Mouse (Mus musculus) hindbrain, postnatal 0 days (tissue): ENCODE results near the gene Creg1. TPM values are rescaled to one million over a fixed set of nuclear protein-coding genes. Genes with fewer than 3 reads are reported as not detected.
A peak's percentile ranks its signal among the peaks of the same experiment; 100 is the strongest.

Experiments
- ATAC-seq: fragments of 200-750 bp; cut with Nextera tagmentation; 2 replicates; pipeline ENCODE4 v1.8.0; 2017; ENCODE audit warnings: mild to moderate bottlenecking, moderate TSS enrichment, moderate library complexity
- DNase-seq: peaks from one replicate; pipeline ENCODE4 v3.0.0-alpha.2; 2015; ENCODE audit warnings: low spot score
- H3K27ac ChIP-seq: fragments of 300-500 bp; sonication (generic); 2 replicates; pipeline ENCODE4 v1.5.1; 2014; ENCODE audit warnings: mild to moderate bottlenecking
- H3K27me3 ChIP-seq: fragments of 300-500 bp; sonication (generic); 2 replicates; pipeline ENCODE4 v1.6.1; 2014; ENCODE audit warnings: low read length, mixed read lengths; ENCODE audit not compliant: insufficient read depth
- H3K36me3 ChIP-seq: fragments of 300-500 bp; sonication (generic); 2 replicates; pipeline ENCODE4 v1.6.1; 2014; ENCODE audit warnings: low read length, mixed read lengths; ENCODE audit not compliant: insufficient read depth
- H3K4me1 ChIP-seq: fragments of 300-500 bp; sonication (generic); 2 replicates; pipeline ENCODE4 v1.6.1; 2014; ENCODE audit warnings: antibody characterized with exemption, low read length, mixed read lengths; ENCODE audit not compliant: insufficient read depth
- H3K4me2 ChIP-seq: fragments of 300-500 bp; sonication (generic); 2 replicates; pipeline ENCODE4 v1.6.1; 2014; ENCODE audit warnings: low read depth, mild to moderate bottlenecking, low read length, moderate library complexity, mixed read lengths
- H3K4me3 ChIP-seq: fragments of 300-500 bp; sonication (generic); 2 replicates; pipeline ENCODE4 v1.5.1; 2014; ENCODE audit warnings: low read length
- H3K9ac ChIP-seq: fragments of 300-500 bp; sonication (generic); replicated peaks from 2 replicates; pipeline ENCODE4 v1.6.1; 2014; ENCODE audit warnings: mild to moderate bottlenecking, low read length, moderate library complexity, mixed read lengths
- H3K9me3 ChIP-seq: fragments of 300-500 bp; sonication (generic); 2 replicates; pipeline ENCODE4 v1.6.1; 2016; ENCODE audit warnings: low read length, mixed read lengths
- CTCF ChIP-seq: IDR thresholded peaks from 2 replicates; pipeline ENCODE4 v1.5.1; 2016; ENCODE audit warnings: antibody characterized with exemption, control low read depth, low read depth
- WGBS: fragments of 180-500 bp; shearing (Covaris S2); extraction: QIAGEN DNeasy Blood & Tissue Kit; methylation state at CpG from one replicate; pipeline ENCODE4 v1.1.7; 2014; 5-methylcytosine and 5-hydroxymethylcytosine counted together
- polyA plus RNA-seq: library from polyadenylated mRNA; unstranded; fragments of >200 nt; fragmentation: Nextera tagmentation; extraction: Ambion mirVana; gene quantifications from 2 replicates; pipeline ENCODE4 v1.2.1, GENCODE M21; 2015
- total RNA-seq: library from RNA; depleted of rRNA; stranded (reverse); fragments of >200 nt; gene quantifications from 2 replicates; pipeline ENCODE4 v1.2.3, GENCODE M21; 2014

Creg1 gene
- total and polyA plus RNA-seq, 2 experiments from 2014 or later, result 27.5 to 48.8 TPM

DNA sequence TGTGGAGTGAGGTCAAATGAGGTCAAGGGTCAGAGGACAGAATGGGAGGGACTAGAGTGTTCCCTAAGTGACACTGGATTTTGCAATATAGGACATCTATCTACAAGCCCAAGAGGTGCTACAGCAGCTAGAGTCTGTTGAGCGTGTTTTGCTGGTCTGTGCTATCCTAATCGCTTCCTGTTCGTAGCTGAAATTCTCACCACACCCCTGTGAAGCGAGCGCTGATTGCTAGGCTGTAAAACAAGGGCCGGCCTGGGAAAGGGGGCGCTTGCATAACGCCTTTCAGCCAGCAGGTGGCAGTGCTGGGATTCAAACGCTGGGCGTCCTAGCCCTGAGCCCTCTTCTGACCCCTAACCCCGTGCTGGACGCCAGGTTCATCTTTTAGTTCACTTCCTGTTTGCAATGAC, 7.9 kb downstream of the Creg1 start:
- WGBS, result 3% methylated on average over 12 of the region's 12 CpGs
- Histone ChIP-seq H3K9me3 (no peaks in the 10 kb centered on the region), H3K4me3 (no peak overlapping the region), H3K4me1 (no peaks in the 10 kb centered on the region), H3K36me3 (no peaks in the 10 kb centered on the region), H3K27me3 (no peaks in the 10 kb centered on the region), H3K9ac (no peak overlapping the region), H3K4me2 (0 out of 2 replicates have a peak overlapping the region, but pooled peaks have one; percentile 23), H3K27ac (no peak overlapping the region)
- peak; percentile 92 for TF ChIP-seq CTCF
- peak; percentile 80 for DNase-seq
- peak; percentile 81 for ATAC-seq

DNA sequence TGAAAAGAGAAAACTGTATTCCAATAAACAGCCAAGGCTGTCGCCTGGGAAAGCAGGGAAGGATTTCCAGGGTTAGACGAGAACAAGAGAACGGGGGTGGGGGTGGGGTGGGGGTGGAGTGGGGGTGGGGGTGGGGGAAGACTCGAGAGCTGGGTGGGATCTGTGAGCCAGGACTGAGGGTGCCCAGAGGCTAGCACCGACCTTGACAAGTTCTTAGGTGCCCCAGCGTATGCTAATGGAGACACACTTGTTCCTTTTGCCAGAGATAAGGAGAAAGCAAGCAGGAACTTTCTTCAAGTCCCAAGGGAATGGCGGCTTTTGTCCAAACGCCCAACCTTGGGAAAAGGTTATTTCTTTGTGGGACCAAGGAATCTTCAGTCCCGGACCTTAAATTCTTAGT, 8.5 kb downstream of the Creg1 start:
- Histone ChIP-seq H3K4me3 (no peak overlapping the region), H3K36me3 (no peaks in the 10 kb centered on the region), H3K27ac (no peak overlapping the region), H3K4me2 (0 out of 2 replicates have a peak overlapping the region, but pooled peaks have one; percentile 23), H3K27me3 (no peaks in the 10 kb centered on the region), H3K4me1 (no peaks in the 10 kb centered on the region), H3K9me3 (no peaks in the 10 kb centered on the region), H3K9ac (no peak overlapping the region)
- DNase-seq, result no peak
- 60% methylated on average over 9 of the region's 9 CpGs for WGBS
- no peak for ATAC-seq
- no peak for TF ChIP-seq CTCF

DNA sequence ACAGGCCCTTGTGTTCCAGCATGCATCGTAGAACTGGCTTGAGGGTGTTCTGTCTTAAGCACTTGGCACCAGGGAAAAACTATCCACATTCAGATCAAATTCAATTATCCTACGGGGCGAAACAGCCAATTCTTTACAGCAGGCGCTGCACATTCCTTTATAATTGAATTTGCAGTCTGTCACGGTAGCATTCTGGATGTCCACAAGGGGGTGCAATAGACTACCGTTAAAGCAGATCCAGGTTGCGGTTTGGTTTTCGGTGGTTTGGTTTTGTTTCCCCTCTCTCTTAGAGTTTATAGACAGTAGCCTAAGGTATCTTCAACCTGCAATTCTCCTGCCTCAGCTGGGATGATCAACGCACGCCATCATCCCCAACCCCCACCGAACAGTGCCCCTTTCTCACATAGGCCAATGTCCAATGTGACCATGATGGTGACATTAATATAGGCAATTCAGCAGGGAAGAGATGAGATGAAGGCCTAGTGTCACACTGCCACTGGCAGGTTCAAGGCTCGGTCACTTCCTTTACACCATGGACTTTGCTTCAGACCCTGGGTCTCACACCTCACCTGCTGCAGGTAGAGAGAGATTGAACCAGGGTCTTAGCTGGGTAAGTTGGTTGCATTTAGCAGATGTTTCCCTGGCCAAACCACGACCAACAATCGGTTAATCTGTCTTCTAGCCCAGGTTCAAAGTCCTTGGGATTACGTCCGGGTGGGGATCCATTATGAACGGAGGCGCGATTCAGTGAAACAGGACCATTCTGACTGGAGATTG, 12.2 kb downstream of the Creg1 start:
- no peak overlapping the region for H3K9ac ChIP-seq
- ATAC-seq, result peak; percentile 30; the same call in 1 of the 2 replicates
- H3K27me3 ChIP-seq, result peaks cover 9% of the 10 kb centered on the region; the same call in 1 of the 2 replicates
- H3K27ac ChIP-seq, result no peak overlapping the region
- no peaks in the 10 kb centered on the region for H3K36me3 ChIP-seq
- H3K4me3 ChIP-seq, result no peak overlapping the region
- WGBS, result 42% methylated on average over 19 of the region's 19 CpGs
- no peaks in the 10 kb centered on the region for H3K9me3 ChIP-seq
- H3K4me1 ChIP-seq, result no peaks in the 10 kb centered on the region
- DNase-seq, result peak; percentile 87
- no peak overlapping the region for H3K4me2 ChIP-seq
- TF ChIP-seq CTCF, result peak; percentile 84

DNA sequence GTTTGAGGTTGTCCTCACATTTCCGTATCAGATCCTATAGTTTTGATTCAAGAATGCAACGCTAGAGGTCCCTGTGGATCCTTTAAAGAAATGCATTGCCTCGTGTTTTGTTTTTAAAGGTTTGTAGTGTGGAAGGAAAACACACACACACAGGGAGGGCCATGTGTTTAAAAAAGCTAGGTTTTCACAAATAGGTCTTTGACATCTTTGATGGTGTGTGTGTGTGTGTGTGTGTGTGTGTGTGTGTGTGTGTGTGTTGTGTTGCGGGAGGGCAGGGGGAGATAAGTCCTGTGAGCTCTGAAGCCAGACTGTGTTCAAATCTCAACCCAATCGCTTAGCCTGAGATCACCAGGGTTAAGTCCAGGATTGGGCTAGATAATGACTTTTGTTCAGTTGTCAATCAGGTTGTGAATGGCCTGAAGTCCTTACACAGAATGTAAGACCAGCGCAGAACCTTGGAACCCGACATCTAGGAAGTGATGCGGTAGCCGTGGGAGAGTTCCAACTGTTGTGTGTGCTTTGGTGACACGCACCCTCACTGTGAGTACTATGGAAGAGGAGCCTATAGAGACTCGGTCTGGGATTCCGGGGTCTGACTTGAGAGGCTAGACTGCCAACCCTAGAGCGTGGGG, 16.5 kb downstream of the Creg1 start:
- WGBS, result under 1% methylated on average over 13 of the region's 13 CpGs
- H3K27me3 ChIP-seq, result peaks cover 21% of the 10 kb centered on the region
- H3K9ac ChIP-seq, result no peak overlapping the region

DNA sequence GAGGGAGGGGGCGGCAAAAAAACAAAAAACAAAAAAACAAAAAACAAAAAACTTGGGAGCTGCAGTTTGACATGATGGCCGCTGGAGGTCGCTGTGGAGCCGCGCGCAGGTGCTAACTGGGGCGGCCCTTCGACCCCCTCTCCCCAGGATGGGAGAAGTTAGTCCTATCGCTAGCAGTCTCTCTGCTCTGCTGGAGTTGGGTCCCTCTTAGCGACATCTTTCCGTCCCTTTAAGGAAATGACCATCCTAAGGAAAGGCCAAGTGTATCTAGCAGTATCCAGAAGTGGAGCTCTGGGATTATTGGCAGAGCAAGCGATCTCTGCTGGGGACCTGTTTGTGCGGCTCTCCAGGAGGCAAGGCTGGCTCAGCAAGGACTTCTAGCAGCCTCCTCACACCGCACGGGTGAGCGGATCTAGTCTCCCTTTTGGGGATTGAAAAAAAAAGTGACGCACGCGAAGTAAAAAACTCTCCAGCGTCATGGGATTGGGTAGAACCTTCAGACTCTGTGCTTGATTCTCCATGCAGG, 17.1 kb downstream of the Creg1 start:
- ATAC-seq, result peak; percentile 57; the same call in 1 of the 2 replicates
- H3K36me3 ChIP-seq, result no peaks in the 10 kb centered on the region
- WGBS, result 5% methylated on average over 20 of the region's 20 CpGs
- no peaks in the 10 kb centered on the region for H3K4me1 ChIP-seq
- H3K27ac ChIP-seq, result no peak overlapping the region
- peak overlapping the region; percentile 29 for H3K4me3 ChIP-seq
- TF ChIP-seq CTCF, result peak; percentile 88
- peak overlapping the region; percentile 60 for H3K4me2 ChIP-seq
- no peaks in the 10 kb centered on the region for H3K9me3 ChIP-seq
- peak; percentile 53 for DNase-seq
- H3K27me3 ChIP-seq, result peaks cover 21% of the 10 kb centered on the region
- no peak overlapping the region for H3K9ac ChIP-seq

More for the DNA sequence above, 16.5 kb downstream of the Creg1 start:
- Histone ChIP-seq H3K9me3 (no peaks in the 10 kb centered on the region), H3K4me1 (no peaks in the 10 kb centered on the region), H3K4me2 (peak overlapping the region; percentile 60), H3K27ac (no peak overlapping the region), H3K36me3 (no peaks in the 10 kb centered on the region), H3K4me3 (peak overlapping the region; percentile 29)
- ATAC-seq (peak; percentile 50; the same call in 1 of the 2 replicates), DNase-seq (peak; percentile 81)
- peak; percentile 68 for TF ChIP-seq CTCF

DNA sequence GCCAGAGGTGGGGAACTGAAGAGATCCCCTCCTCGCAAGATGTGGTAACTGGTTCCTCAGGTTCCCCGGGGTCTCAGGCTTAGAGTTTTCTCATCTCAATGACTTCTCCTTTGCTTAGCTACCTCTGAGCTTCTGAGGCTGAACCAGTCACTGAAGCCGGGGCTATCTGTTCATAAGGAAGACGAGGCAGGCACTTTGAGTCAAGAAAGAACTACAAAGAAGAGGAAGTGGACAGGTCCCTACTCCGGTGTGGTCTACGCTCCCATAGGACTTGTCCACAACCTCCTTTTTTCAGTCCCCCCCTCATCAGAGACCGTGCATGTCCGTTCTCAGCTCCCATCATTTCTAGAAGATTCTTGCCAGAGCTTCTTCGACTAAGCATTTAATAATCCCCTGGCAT, 17.9 kb downstream of the Creg1 start:
- no peak for ATAC-seq
- Histone ChIP-seq H3K27ac (no peak overlapping the region), H3K4me3 (no peak overlapping the region), H3K36me3 (no peaks in the 10 kb centered on the region), H3K9ac (no peak overlapping the region), H3K4me1 (no peaks in the 10 kb centered on the region), H3K27me3 (peaks cover 21% of the 10 kb centered on the region), H3K4me2 (no peak overlapping the region), H3K9me3 (no peaks in the 10 kb centered on the region)
- no peak for DNase-seq
- no peak for TF ChIP-seq CTCF
- WGBS, result 87% methylated on average over 9 of the region's 9 CpGs
